Mouse (Mus musculus): Measurements from ENCODE around the gene Impg1.

The Impg1 gene

DNA sequence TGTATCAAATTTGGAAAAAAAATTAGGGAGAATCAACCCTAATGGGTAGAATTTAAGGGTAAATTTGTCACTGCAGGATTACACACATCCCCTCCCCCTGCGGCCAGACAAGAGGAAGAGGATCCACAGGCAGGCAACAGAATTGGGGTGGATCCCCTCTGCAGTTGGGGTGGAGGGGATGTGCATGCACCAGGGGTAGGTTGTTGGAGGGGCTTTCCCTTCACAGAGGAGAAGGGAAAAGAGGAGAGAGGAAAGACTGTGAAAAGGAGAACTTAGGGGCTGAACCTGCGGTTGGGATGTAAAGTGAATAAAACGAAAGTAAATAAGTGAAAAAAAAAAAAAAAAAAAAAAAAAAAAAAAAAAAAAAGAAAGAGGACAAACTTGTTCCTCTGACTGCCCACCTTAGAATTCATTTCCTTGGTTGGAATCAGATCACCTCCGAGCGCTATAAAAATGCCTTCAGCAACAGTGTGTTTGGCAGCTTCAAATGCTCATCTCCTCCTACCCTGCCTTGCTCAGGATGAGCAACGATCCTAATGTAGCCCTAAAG is 120.8 kb downstream of the Impg1 start:
- no peak for DNase-seq

DNA sequence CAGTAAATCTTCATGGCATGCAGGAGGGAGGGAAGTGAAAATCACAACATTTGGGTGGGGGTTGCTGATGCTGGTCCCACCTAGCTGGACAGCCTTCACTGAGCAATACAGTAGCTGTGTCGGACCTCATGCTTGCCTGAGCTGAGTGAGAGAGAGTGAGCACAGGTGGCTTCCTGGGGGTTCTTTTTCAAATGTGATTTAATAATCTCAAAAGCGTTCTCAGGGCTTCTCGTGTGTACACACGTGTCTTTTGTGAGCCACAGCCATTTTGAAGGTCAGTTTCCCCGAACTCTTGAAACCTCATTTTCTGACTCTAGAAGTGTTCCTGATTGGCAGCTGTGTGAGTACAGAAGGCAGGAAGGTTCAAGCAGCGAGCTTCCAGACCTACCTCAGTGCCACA is 122.8 kb downstream of the Impg1 start:
- no peak for DNase-seq

DNA sequence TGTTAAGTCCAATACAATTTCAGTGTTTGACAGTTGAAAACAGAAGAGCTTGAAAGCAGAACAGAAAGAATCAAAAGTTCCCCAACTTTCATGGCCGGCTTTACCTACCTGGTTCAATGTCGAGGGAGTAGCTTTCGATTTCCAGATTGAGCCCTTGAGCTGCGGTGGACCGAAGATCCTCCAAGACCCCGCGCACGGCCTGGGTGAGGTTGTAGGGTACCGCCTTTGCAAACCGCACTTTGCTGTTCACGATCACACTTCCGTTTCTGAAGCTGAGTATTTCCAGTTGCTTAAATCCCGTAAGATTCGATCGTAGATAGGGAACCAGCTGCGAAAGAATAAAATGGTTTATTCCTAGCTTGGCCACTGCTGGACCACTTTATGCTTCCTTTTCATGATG is 123.5 kb downstream of the Impg1 start:
- DNase-seq, result no peak

DNA sequence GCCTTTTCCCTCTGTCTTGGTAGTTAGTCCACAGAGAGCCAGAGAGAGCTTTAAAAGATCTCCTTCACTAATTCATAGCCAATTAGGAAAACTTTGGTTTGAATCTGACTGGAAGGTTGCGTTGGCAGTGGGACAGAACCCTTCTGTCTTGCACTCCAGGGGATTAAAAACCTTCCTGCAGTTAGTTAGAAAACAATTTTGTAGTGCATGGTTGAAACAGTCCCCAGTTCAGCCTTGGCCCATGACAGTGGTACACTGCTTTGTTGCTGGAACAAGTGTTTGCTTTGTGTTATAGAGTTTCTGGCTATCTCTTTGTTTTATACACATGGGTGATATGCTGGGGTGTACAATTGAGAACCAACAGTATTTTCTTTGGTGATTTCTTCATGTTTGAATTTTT is 124.4 kb downstream of the Impg1 start:
- no peak for DNase-seq

DNA sequence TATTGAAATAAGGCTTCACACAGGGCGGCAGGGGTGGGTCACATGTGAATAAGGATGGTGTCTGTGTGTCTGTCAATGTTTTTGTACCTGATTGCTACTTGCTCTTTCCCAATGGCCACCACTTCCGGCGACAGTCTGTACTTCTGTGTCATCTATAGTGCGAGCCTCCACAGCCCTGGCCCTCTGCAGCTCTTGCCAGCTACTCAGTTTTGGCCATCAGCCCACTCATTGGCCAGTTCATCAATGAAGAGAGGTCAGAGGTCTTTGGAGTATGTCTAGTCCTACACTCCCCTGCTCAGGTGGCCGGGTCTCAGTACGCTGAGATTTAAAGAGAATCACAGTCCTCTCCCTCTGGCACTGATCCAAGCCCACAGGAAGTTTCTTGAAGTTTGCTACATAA is 127.3 kb downstream of the Impg1 start:
- DNase-seq, result peak in 1 of 2 experiments; percentile 6

DNA sequence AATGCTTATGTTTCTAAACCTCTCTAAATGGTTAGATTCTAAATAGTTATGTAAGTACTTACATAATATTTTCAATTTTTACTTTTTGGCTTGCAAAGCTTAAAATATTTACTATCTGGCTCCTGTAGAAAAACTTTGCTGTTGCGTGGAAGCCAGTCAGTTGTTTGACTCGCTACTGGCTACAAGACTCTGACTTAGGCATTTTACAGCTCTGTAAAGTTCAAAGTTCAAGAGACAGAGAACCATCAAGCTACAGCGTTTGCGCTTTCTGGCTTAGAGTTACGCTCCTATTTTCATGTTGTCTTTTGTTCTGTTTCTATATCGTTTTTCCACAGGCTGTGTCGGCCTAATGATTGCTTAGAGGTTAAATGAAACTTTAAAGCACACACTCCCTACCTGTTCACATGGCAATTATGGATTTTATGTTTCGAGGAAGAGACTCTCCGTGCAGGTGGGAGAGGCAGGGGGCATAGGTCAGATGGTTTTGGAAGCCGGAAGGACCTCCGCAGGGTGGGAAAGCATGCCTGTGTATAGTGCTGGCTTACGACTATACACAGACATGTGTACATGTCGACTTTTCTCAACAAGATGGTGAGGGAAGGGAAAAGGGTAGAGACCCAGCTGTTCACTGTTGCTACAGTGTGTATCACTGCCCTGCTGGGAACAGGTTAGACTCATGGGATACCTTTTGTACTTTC is 129.5 kb downstream of the Impg1 start:
- DNase-seq, result no peak

DNA sequence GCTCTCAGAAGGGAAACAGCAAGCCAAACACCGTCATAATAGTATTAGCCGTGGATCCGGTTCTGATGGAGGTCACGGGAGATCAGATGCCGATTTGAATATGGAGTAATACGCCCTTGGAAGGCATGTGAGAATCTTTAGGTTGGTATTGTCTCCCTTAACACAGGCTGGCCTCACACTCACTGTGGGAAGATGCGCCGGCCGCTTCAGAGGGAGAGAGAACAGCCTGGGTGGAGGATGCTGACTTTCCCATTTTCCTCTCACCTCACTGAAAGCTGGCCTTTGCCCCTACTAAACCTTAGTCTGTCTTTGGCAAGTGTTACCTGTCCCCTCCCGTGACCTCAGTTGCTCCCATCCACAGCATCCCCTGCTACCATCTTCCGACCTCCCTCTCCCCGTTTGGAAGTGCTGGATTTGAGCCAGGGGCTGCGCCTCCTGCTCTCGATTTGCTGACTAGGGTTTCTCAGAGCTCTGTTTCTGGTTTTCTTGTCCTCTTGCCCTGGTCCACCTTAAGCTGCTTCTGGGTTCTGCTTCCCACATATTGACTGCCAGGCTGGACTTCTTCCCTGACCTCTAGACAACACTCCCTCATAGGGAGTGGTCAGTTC is 131.2 kb downstream of the Impg1 start:
- DNase-seq, result peak; percentile 60 to 68

DNA sequence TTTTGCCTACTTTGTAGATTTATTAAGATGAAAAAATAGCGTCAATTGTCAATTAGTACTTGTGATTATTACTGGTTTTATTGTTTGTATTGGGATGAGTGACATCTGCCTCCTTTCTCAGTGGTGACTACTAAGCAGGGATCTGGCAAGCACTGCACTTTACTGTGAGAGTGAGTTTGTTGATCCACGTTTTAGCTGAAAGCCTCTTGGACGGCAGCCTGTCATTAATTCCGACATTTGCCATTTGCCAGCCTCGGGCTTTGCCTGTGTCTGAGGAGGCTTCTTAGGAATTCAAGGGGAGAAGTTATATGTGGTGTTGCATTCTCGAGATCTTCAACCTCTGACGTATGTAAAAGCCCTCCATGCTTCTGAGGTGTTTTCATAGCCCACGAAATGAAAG is 131.8 kb downstream of the Impg1 start:
- peak; percentile 29 to 59 for DNase-seq

DNA sequence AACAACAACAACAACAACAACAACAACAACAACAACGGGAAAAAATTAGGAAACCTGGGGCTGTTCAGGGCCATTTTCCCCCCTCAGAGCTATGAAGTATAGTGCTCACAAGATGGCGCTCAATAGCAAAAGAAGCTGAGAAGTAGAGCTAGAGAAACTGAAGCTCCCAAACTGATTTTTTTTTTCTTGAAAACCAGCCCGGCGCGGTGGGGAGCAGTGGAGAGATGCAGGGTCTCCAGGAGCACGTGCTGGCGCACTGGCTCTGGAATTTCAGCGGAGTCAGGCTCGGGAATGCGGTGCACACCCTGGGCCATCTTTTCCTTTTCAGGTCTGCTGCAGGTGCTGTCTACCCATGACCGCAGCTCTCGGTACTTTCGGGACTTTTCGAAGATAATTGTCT is 133.1 kb downstream of the Impg1 start:
- peak; percentile 78 to 81 for DNase-seq

DNA sequence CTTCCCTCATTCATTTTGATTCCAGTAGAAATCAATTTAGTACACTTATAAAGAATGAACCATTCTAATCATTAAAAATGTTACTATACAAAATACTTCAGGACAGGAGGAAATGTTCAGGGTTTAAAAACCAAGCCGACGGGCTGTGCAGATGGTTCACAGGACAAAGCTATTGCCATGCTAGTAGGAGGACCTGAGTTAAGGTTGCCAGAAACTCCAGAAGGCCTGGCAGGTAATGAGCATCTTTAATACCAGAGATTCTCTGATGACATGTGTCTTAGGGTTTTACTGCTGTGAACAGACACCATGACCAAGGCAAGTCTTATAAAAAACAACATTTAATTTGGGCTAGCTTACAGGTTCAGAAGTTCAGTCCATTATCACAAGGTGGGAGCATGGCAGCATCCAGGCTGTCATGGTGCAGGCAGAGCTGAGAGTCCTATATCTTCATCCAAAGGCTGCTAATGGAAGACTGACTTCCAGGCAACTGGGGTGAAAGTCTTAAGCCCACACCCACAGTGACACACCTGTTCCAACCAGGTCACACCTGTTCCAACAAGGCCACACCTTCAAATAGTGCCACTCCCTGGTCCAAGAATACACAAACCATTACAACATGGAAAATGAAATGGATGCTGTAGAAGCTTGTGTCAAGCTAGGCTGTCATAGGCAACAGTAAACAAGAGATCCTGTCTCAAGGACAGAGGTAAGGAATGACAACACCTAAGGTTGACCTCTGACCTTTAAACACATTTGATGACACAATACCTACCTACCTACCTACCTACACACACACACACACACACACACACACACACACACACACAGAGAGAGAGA is 144.0 kb downstream of the Impg1 start:
- peak; percentile 61 to 70 for DNase-seq

DNA sequence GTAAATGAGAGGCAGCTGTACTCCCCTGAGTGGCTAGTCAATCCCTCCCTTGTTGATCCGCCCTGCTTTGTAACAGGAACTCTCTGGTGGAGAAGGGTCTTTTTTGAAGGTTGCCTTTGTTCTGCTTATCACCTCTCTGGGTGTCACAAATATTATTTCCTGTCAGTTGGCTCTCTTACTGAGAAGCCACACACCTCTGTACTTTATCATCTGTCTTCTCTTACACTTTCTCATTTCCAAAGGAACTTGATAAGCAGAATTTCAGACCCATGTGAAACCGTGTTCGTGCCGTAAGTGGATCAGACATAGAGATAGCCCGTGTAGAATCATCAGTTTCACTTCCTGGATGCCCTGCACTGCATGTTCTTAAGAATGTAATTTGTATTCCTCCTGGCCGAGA is 147.3 kb downstream of the Impg1 start:
- no peak for DNase-seq

DNA sequence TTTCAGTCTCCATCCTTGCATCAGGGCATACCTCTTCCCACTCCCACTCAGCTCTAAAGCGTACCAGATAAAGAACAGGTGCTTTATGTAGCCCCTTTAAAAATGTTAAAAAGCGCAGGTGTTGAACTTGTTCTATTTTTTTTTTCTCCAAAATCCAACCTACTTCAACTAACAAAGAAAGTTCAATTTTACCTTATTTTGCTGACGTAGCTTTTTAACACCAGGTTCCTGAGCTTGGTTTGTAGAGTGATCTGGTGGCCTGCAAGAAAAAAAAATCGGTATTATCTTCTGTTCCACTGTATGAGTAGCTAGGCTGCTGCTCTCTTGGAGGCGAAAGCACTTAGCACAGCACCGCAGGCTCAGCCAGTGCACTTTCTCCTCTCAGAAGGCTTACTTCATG is 149.4 kb downstream of the Impg1 start:
- DNase-seq, result no peak

DNA sequence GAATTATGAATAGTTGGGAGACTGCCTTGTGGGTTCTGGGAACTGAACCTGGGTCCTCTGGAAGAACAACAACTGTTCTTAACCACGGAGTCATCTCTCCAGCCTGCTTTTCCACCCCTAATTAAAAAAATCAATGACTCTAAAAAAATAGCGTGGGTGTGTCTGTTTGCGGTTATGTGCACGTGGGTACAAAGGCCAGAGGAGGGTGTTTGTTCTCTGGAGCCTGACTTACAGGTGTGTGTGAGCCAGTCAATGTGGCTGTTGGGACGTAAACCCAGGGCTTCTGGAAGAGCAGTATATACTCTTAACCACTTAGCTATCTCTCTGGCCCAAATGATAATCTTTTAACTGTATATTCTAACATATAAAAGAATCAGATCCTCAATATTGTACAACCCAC is 151.7 kb downstream of the Impg1 start:
- no peak for DNase-seq

DNA sequence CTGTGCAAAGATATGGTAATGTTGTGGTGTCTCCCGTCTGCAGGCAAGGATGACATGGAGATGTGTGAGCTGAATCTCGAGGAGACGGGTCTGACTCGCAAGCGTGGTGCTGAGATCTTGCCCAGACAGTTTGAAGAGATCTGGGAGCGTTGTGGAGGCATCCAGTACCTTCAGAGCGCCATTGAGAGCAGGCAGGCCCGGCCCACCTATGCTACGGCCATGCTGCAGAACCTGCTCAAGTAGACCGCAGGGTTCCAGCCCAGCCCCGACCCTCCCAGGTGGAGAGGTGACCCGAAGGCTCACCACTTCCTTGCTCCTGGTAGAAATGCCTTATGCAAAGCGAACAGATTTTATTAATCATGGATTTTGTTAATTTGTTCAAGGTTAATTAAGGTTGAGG is 157.7 kb downstream of the Impg1 start:
- DNase-seq, result no peak

DNA sequence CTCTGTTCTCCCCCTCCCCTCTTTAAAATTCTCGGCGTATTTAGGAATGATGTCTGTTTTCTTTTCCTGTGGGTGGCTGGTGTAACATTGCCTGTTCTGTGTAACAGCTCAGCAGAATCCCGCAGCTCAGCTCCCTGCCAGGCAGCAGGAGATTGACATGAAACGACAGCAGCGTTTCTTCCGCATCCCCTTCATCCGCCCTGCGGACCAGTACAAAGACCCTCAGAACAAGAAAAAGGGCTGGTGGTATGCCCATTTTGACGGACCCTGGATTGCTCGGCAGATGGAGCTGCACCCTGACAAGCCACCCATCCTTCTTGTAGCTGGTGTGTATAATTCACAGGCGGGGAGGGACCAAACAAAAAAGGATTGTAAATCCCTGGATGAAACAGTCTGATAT is 158.4 kb downstream of the Impg1 start:
- peak; percentile 40 to 46 for DNase-seq

DNA sequence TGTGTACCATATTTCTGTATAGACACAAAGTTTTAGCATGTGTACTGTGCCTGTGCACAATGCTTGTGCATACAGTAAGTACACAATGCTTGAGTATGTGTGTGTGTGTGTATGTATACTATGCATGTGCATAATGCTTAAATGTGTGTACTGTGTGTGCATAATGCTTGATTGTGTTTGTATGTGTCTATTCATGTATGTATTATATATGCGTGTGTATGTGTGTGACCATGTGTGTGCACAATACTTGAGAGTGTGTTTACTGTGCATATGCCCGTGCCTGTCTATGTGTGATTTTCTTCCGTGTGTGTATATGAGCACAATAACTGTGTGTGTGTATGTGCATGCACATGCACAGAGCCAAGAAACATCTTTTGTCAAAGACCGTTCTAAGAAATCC is 158.9 kb downstream of the Impg1 start:
- DNase-seq, result no peak

DNA sequence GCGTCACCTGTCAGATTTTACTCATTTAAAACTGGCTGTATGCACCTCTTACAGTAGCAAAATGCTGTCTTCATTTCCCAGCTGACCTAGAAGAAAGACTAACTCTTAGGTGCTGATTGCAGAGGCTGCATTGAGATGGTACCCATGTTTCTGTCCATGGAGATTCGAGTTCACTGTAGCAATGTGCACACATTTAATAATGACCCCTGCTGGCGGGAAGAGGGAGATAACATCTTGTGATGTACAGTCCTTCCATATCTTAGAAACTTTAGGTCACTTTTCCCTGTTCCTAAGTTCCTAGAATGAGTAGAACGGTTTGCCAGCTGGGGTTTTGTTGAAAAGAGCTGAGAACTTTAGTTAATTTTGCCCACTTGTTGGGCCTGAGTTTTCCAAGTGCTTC is 161.8 kb downstream of the Impg1 start:
- no peak for DNase-seq

DNA sequence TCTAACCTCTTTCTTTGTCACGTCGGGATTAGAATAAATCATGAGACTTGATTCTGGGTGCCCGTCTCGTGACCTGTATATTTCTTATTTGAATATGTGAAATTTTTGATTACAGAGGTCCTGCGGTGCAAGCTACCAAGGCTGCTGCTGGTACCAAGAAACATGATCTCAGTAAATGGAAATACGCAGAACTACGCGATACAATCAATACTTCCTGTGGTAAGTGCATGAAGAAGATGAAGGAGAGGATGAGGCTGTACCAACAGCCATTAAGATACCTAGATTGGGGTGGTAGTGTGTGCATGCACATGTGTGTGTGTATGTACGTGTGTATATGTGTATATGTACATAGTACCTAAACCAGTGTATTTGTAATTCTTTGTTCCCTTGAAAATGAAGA is 166.2 kb downstream of the Impg1 start:
- DNase-seq, result no peak

DNA sequence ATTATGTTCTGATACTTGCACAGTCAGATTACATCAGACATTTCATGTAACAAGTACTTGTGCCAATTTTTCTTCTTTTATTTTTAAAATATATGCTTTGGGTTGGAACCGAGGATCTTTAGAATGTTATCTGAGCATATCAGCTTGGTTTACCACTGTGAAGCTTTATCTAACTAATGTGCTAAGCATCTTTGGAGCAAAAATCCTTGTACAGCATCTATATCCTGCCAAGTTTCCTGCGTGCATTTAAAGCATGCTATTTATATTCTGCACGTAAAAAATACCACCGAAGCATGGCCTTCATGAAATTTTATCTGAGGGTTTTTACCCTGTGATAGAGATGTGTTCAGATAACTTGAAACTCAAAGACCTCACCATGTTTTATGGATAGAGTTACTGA is 169.2 kb downstream of the Impg1 start:
- no peak for DNase-seq

DNA sequence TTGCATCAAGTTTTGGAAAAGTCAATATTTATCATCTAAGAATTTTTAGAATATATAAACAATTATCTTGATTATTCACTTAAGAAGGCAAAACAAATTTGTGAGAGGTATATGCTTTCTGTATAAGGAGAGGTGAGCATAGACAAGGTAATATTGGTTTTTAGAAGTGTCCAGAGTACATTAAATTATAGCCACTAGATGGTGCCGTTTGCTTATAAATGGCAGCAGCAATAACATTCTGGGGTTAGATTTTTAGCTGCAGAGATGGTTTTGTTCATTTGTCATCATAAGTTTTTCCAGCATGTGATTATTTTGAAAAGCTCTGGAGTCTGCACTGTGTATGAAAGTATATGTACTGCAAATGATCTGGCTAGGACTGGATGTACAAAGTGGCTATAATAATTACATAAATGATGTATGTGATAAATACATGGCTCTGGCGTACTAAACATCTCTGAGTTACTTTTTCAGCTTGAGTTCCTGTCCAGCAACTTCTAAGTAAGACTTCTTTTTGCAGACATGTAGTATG is 172.2 kb downstream of the Impg1 start:
- peak; percentile 26 to 48 for DNase-seq

DNA sequence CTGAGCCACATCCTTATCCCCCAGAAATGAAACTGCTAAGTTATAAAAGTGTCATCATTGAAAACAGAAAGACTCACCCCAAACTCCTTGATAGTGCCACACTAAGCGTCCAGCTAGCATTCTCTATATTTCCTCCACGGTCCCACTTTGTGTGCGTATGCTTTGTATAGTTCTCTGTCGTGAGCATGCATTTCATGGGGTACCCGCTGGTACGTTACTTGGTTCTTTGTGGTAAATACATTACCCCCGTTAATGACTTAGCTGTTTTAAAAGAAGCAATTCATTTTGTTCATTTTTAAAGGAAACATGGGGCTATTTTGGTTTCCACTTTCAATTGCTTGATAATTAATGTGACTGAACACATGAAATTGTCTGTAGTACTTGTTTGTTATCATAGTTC is 178.4 kb downstream of the Impg1 start:
- no peak for DNase-seq

DNA sequence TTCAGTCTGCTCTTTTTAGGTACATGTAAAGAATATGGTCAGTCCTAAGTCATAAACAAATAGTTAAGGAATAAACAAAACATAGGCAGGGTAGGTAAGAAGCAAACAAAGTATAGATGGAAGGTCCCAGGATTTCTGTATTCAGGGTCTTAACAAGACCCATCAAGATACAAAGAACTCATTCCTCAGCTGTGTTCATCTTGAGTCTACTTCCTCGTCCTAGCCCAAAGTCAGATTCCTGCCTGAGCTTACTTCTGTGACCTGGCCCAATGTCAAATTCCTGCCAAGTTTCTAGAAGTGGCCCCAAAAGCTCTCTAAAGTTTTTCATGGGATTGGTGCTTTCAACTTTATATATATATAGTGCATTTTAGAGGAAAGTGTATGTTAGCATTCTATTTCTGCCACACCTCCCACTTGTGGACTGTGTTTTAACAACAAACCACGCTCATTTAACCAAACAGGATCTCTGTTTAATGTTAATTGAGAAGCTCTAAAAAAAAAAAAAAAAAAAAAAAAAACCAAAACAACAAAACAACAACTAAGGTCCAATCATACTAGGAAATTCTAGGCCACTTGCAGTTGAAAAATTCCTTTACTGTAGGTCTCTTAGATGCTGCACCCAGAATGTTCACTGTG is 180.6 kb downstream of the Impg1 start:
- DNase-seq, result no peak

DNA sequence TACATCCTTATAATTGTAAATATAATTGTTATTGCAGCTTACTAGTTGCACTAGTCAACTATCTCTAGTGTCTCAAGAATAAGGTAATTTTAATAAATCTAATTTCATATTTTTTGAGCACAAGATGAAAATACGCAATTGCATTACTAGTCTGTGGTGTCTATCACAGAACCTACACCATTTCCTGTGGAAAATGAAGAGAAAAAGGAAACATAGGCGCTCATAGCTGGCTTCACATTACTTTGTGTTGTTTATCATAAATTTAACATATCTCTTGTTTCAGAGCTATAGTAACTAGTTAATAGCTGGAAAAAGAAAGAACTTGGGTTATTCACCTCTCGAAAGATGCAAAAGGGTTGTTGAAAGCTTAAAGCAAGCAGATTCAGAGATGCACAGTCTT is 182.9 kb downstream of the Impg1 start:
- no peak for DNase-seq

All from cerebellum, postnatal 14 days (tissue).